Mouse (Mus musculus): ENCODE results near the gene Snrnp40.

Gene Snrnp40

GRCm38 (mm10) chr4:130359486-130360237 is at the start of gene Snrnp40, which contains the start of gene Zcchc17:
Gene Snrnp40, plus strand, starts transcription at chr4:130360132.
Gene Zcchc17, minus strand, starts transcription at chr4:130359943.
- peak; percentile 100 for DNase-seq (ENCODE audit: low spot score)

- no peak for DNase-seq (ENCODE audit: low spot score)
These were observed 47.4 kb upstream of the Snrnp40 start for GRCm38 (mm10) chr4:130312526-130312925.

GRCm38 (mm10) chr4:130313552-130313951 is 46.4 kb upstream of the Snrnp40 start:
- no peak for DNase-seq (ENCODE audit: low spot score)

- no peak for DNase-seq (ENCODE audit: low spot score)
These were observed 44.0 kb upstream of the Snrnp40 start for GRCm38 (mm10) chr4:130315771-130316527.

- no peak for DNase-seq (ENCODE audit: low spot score)
These were observed 43.2 kb upstream of the Snrnp40 start for GRCm38 (mm10) chr4:130316691-130317090.

- DNase-seq (ENCODE audit: low spot score), result no peak
These were observed 41.8 kb upstream of the Snrnp40 start for GRCm38 (mm10) chr4:130318122-130318521.

GRCm38 (mm10) chr4:130319564-130319963 is 40.4 kb upstream of the Snrnp40 start:
- no peak for DNase-seq (ENCODE audit: low spot score)

- no peak for DNase-seq (ENCODE audit: low spot score)
These were observed 38.3 kb upstream of the Snrnp40 start for GRCm38 (mm10) chr4:130321640-130322039.

GRCm38 (mm10) chr4:130322567-130322966 is 37.4 kb upstream of the Snrnp40 start:
- DNase-seq (ENCODE audit: low spot score), result no peak

GRCm38 (mm10) chr4:130323165-130323564 is 36.8 kb upstream of the Snrnp40 start:
- no peak for DNase-seq (ENCODE audit: low spot score)

GRCm38 (mm10) chr4:130323607-130324006 is 36.3 kb upstream of the Snrnp40 start:
- DNase-seq (ENCODE audit: low spot score), result no peak

GRCm38 (mm10) chr4:130325446-130325845 is 34.5 kb upstream of the Snrnp40 start:
- DNase-seq (ENCODE audit: low spot score), result no peak

GRCm38 (mm10) chr4:130327366-130327765 is 32.6 kb upstream of the Snrnp40 start:
- no peak for DNase-seq (ENCODE audit: low spot score)

GRCm38 (mm10) chr4:130335867-130336266 is 24.1 kb upstream of the Snrnp40 start:
- no peak for DNase-seq (ENCODE audit: low spot score)

GRCm38 (mm10) chr4:130341691-130342090 is 18.2 kb upstream of the Snrnp40 start:
- peak; percentile 32 for DNase-seq (ENCODE audit: low spot score)

GRCm38 (mm10) chr4:130349666-130350065 is 10.3 kb upstream of the Snrnp40 start:
- DNase-seq (ENCODE audit: low spot score), result no peak

- no peak for DNase-seq (ENCODE audit: low spot score)
These were observed 9.1 kb upstream of the Snrnp40 start for GRCm38 (mm10) chr4:130350690-130351422.

GRCm38 (mm10) chr4:130352588-130352987 is 7.3 kb upstream of the Snrnp40 start:
- DNase-seq (ENCODE audit: low spot score), result no peak

GRCm38 (mm10) chr4:130357946-130358345 is 2.0 kb upstream of the Snrnp40 start:
- DNase-seq (ENCODE audit: low spot score), result no peak

GRCm38 (mm10) chr4:130360238-130360590 is 282 bp downstream of the Snrnp40 start:
- DNase-seq (ENCODE audit: low spot score), result no peak

GRCm38 (mm10) chr4:130376675-130377074 is 16.7 kb downstream of the Snrnp40 start:
- no peak for DNase-seq (ENCODE audit: low spot score)

GRCm38 (mm10) chr4:130377500-130377899 is 17.6 kb downstream of the Snrnp40 start:
- DNase-seq (ENCODE audit: low spot score), result no peak

- DNase-seq (ENCODE audit: low spot score), result no peak
These were observed 19.2 kb downstream of the Snrnp40 start for GRCm38 (mm10) chr4:130379181-130379580.

Measured in layer of hippocampus, adult 11-12 months (tissue).